Mouse (Mus musculus) limb, embryonic 10.5 days (tissue): ENCODE measurements at regions not wholly inside any gene's neighbourhood (a gene's known extent, or its start where the extent isn't known, plus 50 kb on each side); places are given as distances from the start of the nearest gene placed in this dataset.

Source experiments
- DNase-seq: peaks from one replicate; pipeline ENCODE4 v3.0.0-alpha.2; 2017; ENCODE audit warnings: low spot score
- H3K27ac ChIP-seq: fragments of 300-500 bp; sonication (generic); 2 replicates; pipeline ENCODE4 v1.5.1; 2016; ENCODE audit warnings: mild to moderate bottlenecking
- H3K27me3 ChIP-seq: fragments of 300-500 bp; sonication (generic); 2 replicates; pipeline ENCODE4 v1.6.1; 2016; ENCODE audit warnings: low read depth, mild to moderate bottlenecking; ENCODE audit not compliant: poor library complexity, severe bottlenecking
- H3K36me3 ChIP-seq: fragments of 300-500 bp; sonication (generic); 2 replicates; pipeline ENCODE4 v1.6.1; 2016; ENCODE audit warnings: mild to moderate bottlenecking, moderate library complexity
- H3K4me1 ChIP-seq: fragments of 300-500 bp; sonication (generic); 2 replicates; pipeline ENCODE4 v1.6.1; 2016
- H3K4me3 ChIP-seq: fragments of 300-500 bp; sonication (generic); 2 replicates; pipeline ENCODE4 v1.5.1; 2016; ENCODE audit warnings: mild to moderate bottlenecking, moderate library complexity
- H3K9me3 ChIP-seq: fragments of 300-500 bp; sonication (generic); replicated peaks from 2 replicates; pipeline ENCODE4 v1.6.1; 2016; ENCODE audit warnings: mild to moderate bottlenecking
- WGBS: fragments of 180-500 bp; shearing (Covaris S2); methylation state at CpG from one replicate; pipeline ENCODE4 v1.1.7; 2016; 5-methylcytosine and 5-hydroxymethylcytosine counted together

DNA sequence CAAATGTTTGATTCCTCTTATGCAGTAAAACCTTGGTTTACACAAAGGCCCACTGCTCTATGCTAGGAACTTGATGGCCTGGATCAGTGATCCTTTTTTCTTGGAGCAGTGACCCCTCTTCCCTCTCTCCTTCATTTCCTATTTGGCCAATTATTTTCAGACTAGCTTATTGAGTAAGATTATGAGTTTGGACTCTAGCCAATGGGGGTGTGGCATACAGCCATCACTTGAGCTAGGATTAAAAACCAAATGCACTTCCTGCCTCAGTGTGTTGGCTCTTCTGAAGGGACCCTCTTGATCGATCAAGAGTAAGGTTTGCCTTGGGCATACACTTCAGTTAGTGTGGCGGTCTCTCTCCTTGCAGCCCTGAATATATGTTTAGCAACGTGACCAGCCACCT is 1172.6 kb upstream of the Gulo start:
- peaks cover 9% of the 10 kb centered on the region; the same call in 1 of the 2 replicates for H3K4me1 ChIP-seq
- 83% methylated on average over 3 of the region's 3 CpGs for WGBS
- H3K27ac ChIP-seq = no peak overlapping the region
- no peak for DNase-seq
- H3K4me3 ChIP-seq = no peak overlapping the region
- no peaks in the 10 kb centered on the region for H3K9me3 ChIP-seq
- H3K27me3 ChIP-seq = no peaks in the 10 kb centered on the region; the same call in 1 of the 2 replicates
- H3K36me3 ChIP-seq = no peaks in the 10 kb centered on the region

DNA sequence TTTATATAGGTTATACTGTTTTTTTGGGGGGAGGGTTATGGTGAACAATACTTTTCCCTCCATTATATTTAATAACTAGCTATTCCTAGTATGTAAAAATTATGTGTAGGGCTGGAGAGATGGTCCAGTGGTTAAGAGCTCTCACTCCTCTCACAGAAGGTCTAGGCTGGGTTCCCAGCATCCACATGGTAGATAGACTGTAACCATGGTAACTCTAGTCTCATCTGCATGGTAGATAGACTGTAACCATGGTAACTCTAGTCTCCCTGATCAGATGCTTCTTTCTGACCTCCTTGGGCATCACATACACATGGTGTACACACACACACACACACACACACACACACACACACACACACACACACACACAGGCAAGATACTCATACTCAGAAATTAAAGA is 1170.5 kb upstream of the Gulo start:
- H3K27me3 ChIP-seq = no peaks in the 10 kb centered on the region; the same call in 1 of the 2 replicates
- H3K9me3 ChIP-seq = no peaks in the 10 kb centered on the region
- no peak overlapping the region for H3K27ac ChIP-seq
- H3K4me3 ChIP-seq = no peak overlapping the region
- H3K36me3 ChIP-seq = no peaks in the 10 kb centered on the region
- no peak for DNase-seq
- H3K4me1 ChIP-seq = peaks cover 14% of the 10 kb centered on the region

- WGBS = 35% methylated on average over 9 of the region's 9 CpGs
- H3K4me3 ChIP-seq = no peak overlapping the region
- no peaks in the 10 kb centered on the region for H3K36me3 ChIP-seq
- no peaks in the 10 kb centered on the region for H3K9me3 ChIP-seq
- H3K4me1 ChIP-seq = peaks cover 14% of the 10 kb centered on the region
- H3K27ac ChIP-seq = no peak overlapping the region
- no peaks in the 10 kb centered on the region; the same call in 1 of the 2 replicates for H3K27me3 ChIP-seq
- no peak for DNase-seq
Observed at GRCm38 (mm10) chr14:67178329-67179039, 1169.5 kb upstream of the Gulo start.

DNA sequence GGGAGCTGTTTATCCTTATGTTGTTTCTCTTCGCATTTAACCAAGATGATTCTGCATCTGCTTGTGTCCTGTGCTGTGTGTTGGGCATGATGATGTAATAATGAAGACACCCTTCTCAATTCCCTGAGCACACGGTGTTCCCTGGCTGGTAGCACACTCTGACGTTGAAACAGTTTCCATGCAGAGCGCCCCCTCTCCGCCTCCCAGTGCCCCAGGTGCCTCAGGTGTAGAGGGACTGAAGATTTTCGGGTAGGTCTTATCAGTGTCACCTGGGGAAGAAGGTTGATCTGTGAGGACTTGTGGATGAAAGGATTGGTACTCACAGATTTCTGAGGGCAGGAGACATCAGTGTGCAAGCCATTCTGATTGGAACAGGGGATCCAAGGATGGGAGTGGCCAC is 1167.7 kb upstream of the Gulo start:
- 80% methylated on average over 6 of the region's 6 CpGs for WGBS
- Histone ChIP-seq H3K9me3 (no peaks in the 10 kb centered on the region), H3K27ac (no peak overlapping the region), H3K4me1 (peaks cover 14% of the 10 kb centered on the region), H3K4me3 (no peak overlapping the region), H3K36me3 (no peaks in the 10 kb centered on the region), H3K27me3 (no peaks in the 10 kb centered on the region; the same call in 1 of the 2 replicates)
- DNase-seq = no peak

DNA sequence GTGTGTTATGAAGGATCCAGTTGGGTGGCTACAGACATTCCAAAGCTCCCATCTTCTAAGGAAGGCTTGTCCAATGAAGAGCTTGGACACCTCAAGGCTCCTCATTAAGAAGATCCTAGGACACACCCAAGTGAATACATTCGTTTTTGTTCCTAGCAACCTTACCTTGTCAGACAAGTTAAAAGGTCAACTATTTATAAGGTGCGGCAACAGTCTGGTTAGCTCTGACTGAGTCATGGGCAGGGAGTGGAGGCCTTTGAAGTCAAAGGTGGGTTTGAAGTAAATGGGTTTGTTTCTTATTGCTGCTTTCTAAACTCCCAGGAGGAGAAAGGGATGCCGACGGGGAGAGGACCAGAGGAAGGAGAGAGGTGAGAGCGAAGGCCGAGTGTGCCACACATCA is 1167.1 kb upstream of the Gulo start:
- DNase-seq = no peak
- no peaks in the 10 kb centered on the region for H3K36me3 ChIP-seq
- 61% methylated on average over 6 of the region's 6 CpGs for WGBS

GRCm38 (mm10) chr14:67174929-67175328 is 1165.9 kb upstream of the Gulo start:
- H3K27ac ChIP-seq = no peak overlapping the region
- H3K9me3 ChIP-seq = no peaks in the 10 kb centered on the region
- no peak overlapping the region for H3K4me3 ChIP-seq
- DNase-seq = no peak
- H3K36me3 ChIP-seq = no peaks in the 10 kb centered on the region
- H3K4me1 ChIP-seq = peaks cover 22% of the 10 kb centered on the region
- WGBS = 84% methylated on average over 7 of the region's 7 CpGs
- H3K27me3 ChIP-seq = no peaks in the 10 kb centered on the region; the same call in 1 of the 2 replicates

More for the DNA sequence above, 1167.1 kb upstream of the Gulo start:
- H3K27me3 ChIP-seq = no peaks in the 10 kb centered on the region; the same call in 1 of the 2 replicates
- H3K27ac ChIP-seq = no peak overlapping the region
- no peaks in the 10 kb centered on the region for H3K9me3 ChIP-seq
- peaks cover 14% of the 10 kb centered on the region for H3K4me1 ChIP-seq
- no peak overlapping the region for H3K4me3 ChIP-seq

- 94% methylated on average over 6 of the region's 6 CpGs for WGBS
Observed at GRCm38 (mm10) chr14:67170801-67171200, 1161.8 kb upstream of the Gulo start.

GRCm38 (mm10) chr14:67170248-67170647 is 1161.2 kb upstream of the Gulo start:
- Histone ChIP-seq H3K27me3 (no peaks in the 10 kb centered on the region), H3K36me3 (no peaks in the 10 kb centered on the region), H3K9me3 (no peaks in the 10 kb centered on the region), H3K4me1 (peaks cover 11% of the 10 kb centered on the region), H3K4me3 (no peak overlapping the region), H3K27ac (no peak overlapping the region)
- DNase-seq = no peak
- 11% methylated on average over 3 of the region's 3 CpGs for WGBS

More at GRCm38 (mm10) chr14:67170801-67171200, 1161.8 kb upstream of the Gulo start:
- no peaks in the 10 kb centered on the region for H3K36me3 ChIP-seq
- H3K27me3 ChIP-seq = no peaks in the 10 kb centered on the region
- H3K27ac ChIP-seq = no peak overlapping the region
- no peaks in the 10 kb centered on the region for H3K9me3 ChIP-seq
- no peak overlapping the region for H3K4me3 ChIP-seq
- peaks cover 11% of the 10 kb centered on the region for H3K4me1 ChIP-seq
- no peak for DNase-seq

DNA sequence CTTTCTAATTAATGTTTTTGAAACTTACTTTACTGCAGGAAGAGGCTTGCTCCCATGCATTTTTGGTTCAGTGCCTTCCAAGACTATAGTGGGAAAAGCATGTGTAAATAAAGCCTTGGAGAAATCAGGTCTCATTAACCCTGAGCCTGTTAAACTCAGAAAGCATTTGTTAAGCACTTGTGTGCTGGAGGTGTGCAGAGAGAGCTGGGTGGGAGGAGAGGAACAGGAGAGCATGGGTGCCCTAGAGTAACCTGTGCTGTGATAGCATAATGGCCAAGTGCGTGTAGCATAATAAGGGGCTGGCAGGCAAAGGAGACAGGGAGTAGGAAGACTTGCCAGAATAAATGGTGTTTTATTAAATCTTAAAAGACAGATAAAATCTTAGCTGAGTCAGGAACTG is 1160.2 kb upstream of the Gulo start:
- 87% methylated on average over 1 of the region's 1 CpGs for WGBS
- Histone ChIP-seq H3K4me1 (peaks cover 11% of the 10 kb centered on the region), H3K27ac (no peak overlapping the region), H3K36me3 (no peaks in the 10 kb centered on the region), H3K27me3 (no peaks in the 10 kb centered on the region), H3K4me3 (no peak overlapping the region), H3K9me3 (no peaks in the 10 kb centered on the region)
- no peak for DNase-seq

GRCm38 (mm10) chr14:67159996-67160395 is 1151.0 kb upstream of the Gulo start:
- Histone ChIP-seq H3K4me3 (no peak overlapping the region), H3K4me1 (no peaks in the 10 kb centered on the region; the same call in 1 of the 2 replicates), H3K27me3 (no peaks in the 10 kb centered on the region), H3K9me3 (no peaks in the 10 kb centered on the region), H3K27ac (no peak overlapping the region), H3K36me3 (no peaks in the 10 kb centered on the region)
- 84% methylated on average over 10 of the region's 10 CpGs for WGBS
- no peak for DNase-seq

DNA sequence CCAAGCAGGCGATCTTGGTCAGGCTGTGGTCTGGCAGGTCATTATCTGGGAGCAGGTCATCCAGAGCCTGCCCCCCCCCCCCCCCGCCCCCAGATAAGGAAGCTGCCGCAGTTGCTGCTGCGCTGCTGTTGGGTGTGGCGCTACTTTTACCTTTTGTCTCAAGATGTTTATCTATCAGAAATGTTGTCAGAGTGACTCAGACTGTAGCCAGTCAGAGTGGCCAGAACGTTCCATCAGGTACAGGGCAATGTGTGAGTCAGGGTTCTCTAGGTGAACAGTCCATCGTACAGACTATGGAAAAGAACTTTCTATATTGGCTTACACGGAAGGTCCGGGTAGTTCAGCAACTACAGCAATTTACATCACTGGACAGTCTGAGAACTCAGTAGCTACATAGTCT is 1149.9 kb upstream of the Gulo start:
- WGBS = 76% methylated on average over 9 of the region's 9 CpGs
- Histone ChIP-seq H3K27ac (no peak overlapping the region), H3K9me3 (no peaks in the 10 kb centered on the region), H3K27me3 (no peaks in the 10 kb centered on the region), H3K36me3 (no peaks in the 10 kb centered on the region), H3K4me3 (no peak overlapping the region), H3K4me1 (no peaks in the 10 kb centered on the region; the same call in 1 of the 2 replicates)
- DNase-seq = no peak

DNA sequence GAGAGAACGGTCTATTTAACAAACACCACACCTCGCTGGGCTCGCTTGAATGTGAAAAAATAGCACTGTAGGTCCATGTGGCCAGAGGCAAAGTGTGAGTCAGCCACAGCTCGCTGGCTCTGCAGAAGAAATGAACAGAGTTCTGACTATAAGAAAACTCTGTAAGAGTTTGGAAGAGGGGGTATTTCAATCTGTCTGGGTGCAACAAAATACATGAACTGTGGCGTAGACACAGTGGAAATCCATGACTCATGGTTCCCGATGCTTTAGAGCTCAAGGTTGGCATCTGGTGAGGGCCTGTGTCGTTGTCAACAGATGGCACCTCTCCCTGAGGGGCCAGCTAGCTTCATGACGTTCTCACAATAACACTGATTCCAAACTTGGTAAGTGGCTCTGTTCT is 1147.4 kb upstream of the Gulo start:
- WGBS = 80% methylated on average over 8 of the region's 8 CpGs

GRCm38 (mm10) chr14:67153621-67154020 is 1144.6 kb upstream of the Gulo start:
- DNase-seq = no peak
- no peaks in the 10 kb centered on the region for H3K9me3 ChIP-seq
- no peaks in the 10 kb centered on the region for H3K36me3 ChIP-seq
- 51% methylated on average over 3 of the region's 3 CpGs for WGBS
- H3K27ac ChIP-seq = no peak overlapping the region
- peaks cover 11% of the 10 kb centered on the region for H3K4me1 ChIP-seq
- no peaks in the 10 kb centered on the region for H3K27me3 ChIP-seq
- no peak overlapping the region for H3K4me3 ChIP-seq

More for the DNA sequence above, 1147.4 kb upstream of the Gulo start:
- no peaks in the 10 kb centered on the region; the same call in 1 of the 2 replicates for H3K4me1 ChIP-seq
- no peaks in the 10 kb centered on the region for H3K36me3 ChIP-seq
- no peaks in the 10 kb centered on the region for H3K9me3 ChIP-seq
- H3K27me3 ChIP-seq = no peaks in the 10 kb centered on the region
- H3K27ac ChIP-seq = no peak overlapping the region
- DNase-seq = no peak
- H3K4me3 ChIP-seq = no peak overlapping the region
